Mouse (Mus musculus) layer of hippocampus, postnatal 36 days (tissue): ENCODE data around the gene Fam69a. TPM values are rescaled to one million over a fixed set of nuclear protein-coding genes. Genes with fewer than 3 reads are reported as not detected.
"Not testable (repeated sequence)": the region's sequence is repeated elsewhere in the genome, so short reads cannot be mapped to it uniquely, and the experiment has no call there.

Experiments
- DNase-seq, 2 experiments: peaks; one replicate each; pipeline ENCODE4 v3.0.0; 2022
- total RNA-seq, 2 experiments: library from RNA; stranded (reverse); gene quantifications; 2 replicates each; pipeline ENCODE4 v1.2.3; 2021

The Fam69a gene
- total RNA-seq, 2 experiments from 2014 or later: 32.9 to 39.3 TPM

DNA sequence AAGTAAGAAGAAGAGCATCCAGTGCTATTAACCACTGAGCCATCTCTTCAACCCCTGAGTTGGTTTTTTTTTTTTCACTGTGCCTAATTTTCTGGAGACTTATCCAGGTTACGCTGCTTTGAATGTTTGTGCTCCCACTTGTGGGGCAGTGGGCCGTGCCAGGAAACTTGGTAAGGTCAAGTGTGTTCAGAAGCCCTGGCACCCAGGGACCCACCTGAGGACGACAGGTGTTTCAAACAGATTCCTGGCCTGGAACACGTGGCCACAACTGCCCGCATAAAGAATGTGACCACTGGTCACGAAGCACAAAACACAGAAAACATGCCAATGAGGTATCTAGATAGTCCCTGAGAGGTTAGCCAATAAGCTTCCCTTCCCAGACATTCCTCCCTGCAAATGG, 43.4 kb downstream of the Fam69a start:
- DNase-seq: no peak

DNA sequence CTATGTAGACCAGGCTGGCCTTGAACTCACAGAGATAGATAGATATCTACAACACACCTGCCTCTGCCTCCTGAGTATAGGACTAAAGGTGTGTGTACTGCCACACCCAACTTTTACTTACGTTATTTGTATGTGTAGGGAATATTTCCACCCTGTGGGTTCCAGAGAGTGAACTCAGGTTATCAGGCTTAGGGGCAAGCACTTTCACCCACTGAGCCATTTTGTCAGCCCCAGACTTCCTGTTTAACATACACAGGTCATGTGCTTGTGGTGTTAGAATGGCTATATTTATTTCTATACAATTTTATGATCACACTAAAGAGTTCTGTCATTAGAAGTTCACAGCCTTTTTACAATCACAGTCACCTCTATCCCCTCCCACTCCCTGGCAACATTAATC, 43.9 kb downstream of the Fam69a start:
- DNase-seq: no peak

- no peak for DNase-seq
Measured at GRCm38 (mm10) chr5:107941222-107941621, 45.7 kb downstream of the Fam69a start.

DNA sequence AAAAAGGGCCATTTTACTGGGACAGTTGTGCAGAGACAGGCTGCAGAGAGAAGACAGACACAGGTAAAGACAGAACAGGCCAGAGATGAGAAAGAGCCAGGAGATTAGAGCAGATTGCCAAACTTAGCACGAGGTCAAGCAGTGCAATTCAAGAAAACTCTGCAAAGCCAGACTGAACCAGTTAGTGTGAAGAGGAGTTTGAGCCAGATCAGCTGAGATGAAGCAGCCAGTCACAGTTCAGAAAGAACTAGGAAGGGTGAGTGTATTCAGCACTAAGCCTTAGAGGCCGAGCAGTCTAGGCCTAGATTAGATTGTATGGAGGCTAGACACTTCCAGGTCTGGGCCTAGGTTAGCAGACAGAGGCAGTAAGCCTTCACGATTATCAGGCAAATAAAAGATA, 47.2 kb downstream of the Fam69a start:
- no peak for DNase-seq

GRCm38 (mm10) chr5:107938886-107939285, 48.0 kb downstream of the Fam69a start:
- no peak for DNase-seq

DNA sequence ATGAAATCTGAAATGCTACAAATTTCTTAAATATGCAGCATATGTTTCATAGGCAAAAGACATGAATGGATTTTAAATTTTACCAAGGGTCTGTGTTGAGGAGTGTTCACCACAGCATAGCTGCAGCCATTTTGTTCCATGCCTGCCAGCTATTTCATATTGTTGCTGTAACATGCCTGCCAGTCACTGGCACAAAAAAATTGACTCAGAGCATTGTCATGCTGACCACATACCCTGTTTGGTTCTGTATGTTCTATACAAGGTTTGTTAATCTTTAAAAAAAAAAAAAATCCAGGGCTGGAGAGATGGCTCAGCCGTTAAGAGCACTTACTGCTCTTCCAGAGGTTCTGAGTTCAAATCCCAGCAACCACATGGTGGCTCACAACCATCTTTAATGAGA, 48.4 kb downstream of the Fam69a start:
- not testable (repeated sequence) for DNase-seq

DNA sequence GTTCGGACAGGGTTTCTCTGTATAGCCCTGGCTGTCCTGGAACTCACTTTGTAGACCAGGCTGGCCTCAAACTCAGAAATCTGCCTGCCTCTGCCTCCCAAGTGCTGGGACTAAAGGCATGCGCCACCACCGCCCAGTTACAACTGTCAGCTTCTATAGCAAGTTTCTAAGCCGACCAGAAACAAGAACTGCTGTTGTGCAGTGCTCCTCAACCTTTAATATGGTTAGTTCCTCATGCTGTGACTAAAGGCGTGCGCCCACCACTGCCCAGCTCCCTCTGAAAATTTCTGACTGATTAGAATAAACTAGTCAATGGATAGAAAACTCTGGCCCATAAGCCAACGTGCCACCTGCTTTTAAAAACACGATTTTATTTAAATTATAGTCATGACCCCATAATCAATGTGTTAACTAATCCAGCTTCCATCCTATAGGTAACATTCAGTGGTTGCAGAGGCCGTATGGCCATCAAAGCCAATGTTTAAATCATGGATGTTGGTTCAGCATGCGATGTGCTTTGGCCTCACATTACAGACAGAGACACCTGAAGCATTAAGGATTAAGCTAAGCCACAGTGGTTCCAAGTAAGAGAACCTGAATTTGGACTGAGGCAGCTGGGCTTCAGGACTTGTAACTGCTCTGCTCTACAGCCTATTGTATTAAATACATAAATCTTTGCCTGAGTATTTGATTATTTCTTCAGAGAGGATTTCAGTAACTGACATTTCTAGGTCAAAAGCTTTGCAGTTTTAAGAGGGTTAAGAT, 50.1 kb downstream of the Fam69a start:
- DNase-seq: no peak

DNA sequence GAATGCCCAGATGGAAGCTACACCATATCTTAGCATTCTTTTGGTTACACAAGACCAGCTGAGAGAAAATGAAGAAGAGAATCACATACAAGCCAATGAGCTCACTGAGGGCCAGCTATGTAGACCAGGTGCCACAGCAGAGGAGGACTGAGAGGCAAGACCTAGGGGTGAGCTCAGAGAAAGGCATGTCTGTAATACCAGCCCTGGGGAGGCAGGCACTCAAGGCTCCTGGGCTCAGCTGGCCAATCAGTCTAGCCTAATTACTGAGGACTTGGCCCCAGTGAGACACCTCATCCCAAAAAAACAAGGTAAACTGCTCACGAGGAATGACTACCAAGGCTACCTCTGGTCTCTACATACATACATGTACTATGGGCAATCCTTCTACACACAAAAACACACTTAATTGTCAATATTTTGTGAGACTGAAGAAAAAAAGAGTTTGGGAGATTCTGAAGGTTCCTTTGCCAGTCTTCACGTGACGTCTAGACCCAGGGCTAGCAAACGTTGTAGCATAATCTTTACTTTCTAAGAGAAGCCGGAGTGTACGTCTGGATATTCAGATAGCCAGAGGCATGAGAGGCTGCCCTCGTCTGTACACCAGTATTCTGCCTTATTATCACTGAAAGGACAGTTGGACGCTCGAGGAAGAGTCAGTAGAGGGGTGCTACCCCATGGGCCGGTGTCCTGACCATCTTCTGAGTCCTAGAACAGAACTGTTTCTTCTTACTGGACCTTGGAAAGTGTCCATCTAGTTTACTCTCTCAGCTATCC, 51.9 kb downstream of the Fam69a start:
- no peak for DNase-seq

DNA sequence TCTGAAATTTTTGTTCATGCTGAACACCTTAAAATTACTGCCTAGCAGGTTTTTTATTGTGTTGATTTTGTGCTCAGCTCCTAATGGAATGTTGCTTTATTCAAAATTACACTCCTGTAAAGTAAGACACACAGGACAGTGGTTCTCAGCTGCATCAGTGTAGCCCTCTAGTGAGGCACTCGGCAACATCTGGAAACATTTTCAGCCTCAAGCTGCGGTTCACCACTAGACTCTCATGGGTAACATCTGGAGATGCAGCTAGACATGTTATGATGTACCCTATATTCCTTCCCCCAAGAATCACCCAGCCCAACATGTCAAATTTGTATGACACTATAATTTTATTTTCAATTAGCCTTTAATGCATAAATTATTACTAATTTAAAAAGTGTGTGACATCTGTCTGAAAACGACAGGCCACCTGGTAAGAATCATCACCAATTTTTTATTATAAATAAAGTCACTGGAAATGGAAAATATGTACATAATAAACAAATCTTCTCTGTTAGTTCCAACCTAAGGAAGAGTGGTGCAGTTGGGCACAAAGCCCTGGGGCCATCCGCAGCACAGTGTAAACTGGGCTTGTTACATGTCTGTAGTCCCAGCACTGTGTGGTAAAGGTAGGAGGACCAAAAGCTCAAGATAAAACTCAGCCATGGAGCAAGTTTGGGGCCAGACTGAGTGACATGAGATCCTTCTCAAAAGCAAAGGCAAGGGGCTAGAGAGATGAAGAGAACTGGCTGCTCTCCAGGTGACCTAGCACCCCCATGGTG, 53.5 kb downstream of the Fam69a start:
- DNase-seq: no peak

DNA sequence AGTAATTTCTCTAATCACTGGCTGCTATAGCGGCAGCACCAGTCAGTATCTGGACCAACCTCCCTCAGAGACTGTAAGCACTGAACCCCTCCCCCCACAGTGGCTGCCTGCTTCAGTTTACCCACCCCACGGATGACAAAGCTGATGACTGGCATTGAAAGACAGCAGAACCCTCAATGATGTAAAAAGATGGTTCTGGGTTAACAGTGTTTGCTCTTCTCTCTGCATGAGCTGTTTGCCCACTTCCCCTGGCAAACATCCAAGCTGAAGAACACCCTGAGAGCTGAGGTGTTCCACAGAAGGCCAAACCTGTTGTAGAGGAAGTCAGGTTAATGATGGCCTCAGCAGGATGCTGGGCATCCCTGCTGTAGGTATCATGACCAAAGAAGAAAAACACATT, 54.3 kb downstream of the Fam69a start:
- DNase-seq: no peak

DNA sequence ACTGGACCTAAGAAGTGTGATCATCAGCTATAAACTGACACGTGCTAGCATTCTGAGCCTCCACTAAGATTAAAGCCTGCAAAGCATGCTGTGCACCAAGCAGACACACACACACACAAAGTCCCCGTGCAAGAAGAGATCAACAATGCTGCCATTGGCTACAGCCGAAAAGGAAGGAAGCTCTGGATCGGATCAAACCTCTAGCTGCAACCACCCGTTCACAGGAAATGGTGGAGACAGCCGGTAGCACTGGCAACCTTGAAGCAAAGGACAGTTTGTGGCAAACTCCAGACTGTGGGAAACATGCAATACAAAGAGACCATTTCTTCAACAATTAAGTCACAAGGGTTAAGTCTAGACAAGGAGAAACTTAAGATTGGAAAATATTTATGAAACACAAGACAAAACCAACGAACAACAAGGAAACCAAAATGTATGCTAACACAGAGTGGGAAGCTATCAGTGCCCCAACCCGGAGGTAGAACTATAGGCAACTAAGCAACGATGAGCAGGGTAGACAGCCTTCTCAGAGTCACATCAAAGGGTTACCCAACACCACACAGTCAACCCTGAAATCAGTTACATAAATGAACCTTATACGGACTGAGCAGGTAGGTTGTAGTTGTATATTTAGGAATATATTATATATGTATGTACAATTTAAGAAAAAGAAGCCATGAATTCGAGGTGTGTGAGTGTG, 60.2 kb downstream of the Fam69a start:
- DNase-seq: no peak

GRCm38 (mm10) chr5:107924564-107924963, 62.3 kb downstream of the Fam69a start:
- DNase-seq: no peak

DNA sequence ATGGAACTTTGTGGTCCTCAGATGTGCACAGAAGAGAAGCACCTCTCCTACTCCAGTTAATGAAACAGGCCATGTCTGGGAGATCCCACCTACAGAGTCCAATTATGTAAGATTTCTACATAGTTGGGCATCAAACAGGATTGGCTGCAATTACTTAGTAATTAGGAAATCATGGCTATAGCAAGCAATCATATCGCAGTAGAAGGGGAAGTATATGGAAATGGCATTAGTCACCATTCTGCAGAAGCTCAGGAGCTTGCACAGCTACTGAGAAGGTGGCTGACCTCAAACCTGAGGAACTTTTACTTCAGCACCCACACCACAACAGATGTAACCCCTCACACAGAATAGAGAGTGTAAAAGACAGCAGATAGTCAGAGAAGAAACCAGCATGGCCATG, 64.0 kb downstream of the Fam69a start:
- DNase-seq: no peak

- DNase-seq: no peak
Measured at GRCm38 (mm10) chr5:107921400-107922252, 65.3 kb downstream of the Fam69a start.

DNA sequence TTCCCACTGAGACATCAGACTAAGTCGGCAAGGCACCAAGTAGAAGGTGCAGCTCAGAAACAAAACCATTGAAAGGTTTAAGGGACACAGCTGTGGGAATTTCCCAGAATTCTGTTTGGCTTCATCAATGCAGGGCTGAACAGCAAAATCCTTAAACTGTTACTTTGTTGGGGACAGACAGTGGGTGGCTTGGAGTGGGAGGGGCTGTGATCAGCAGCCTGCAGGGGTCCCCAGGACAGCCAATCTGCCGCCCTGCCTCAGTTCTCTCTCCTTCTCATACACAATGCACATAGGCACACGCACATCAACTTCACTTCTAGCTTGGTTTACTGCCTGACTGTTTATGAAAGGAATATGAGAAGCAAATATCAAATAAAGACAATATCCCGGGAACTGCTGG, 71.6 kb downstream of the Fam69a start:
- DNase-seq: no peak

DNA sequence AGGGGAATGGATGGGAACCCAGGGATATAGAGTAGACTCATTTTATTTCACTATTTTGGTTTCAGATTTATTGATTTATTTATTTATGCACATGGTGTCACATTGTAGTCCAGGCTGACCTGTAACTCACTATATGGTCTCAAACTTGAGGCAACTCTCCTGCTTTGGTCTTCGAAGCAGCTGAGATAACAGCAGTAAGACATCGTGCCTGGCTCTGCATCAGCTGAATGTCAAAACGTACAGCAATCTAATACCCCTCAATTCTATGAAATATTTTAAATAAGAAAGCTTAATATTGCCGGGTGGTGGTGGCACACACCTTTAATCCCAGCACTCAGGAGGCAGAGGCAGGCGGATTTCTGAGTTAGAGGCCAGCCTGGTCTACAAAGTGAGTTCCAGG, 75.9 kb downstream of the Fam69a start:
- DNase-seq: no peak

DNA sequence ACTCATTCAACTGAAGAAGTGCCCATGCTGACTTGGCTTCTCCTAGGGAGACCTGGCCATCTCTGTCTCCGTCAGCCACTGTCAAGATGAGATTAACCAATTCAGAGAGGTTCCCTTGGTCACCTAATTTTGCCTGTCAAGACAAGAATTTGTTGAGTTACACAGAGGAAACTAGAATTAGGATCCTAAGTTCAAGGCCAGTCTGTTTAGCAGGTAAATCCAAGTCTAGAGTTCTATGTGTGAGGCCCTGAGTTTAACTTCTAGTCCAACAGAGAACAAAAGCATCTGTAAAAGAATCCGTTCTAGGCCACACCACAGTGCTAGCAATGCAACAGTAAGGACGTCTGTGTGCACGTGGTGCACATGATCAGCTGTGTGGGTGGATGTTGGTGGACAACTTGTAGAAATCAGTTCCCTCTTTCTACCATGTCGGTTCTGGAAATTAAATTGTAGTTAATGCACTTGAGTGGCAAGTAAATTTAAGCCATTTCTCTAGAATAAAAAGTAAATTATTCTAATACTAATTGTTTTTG, 76.7 kb downstream of the Fam69a start:
- no peak for DNase-seq

GRCm38 (mm10) chr5:107909668-107910067, 77.2 kb downstream of the Fam69a start:
- no peak for DNase-seq

- DNase-seq: no peak
Measured at GRCm38 (mm10) chr5:107908514-107909110, 78.3 kb downstream of the Fam69a start.

DNA sequence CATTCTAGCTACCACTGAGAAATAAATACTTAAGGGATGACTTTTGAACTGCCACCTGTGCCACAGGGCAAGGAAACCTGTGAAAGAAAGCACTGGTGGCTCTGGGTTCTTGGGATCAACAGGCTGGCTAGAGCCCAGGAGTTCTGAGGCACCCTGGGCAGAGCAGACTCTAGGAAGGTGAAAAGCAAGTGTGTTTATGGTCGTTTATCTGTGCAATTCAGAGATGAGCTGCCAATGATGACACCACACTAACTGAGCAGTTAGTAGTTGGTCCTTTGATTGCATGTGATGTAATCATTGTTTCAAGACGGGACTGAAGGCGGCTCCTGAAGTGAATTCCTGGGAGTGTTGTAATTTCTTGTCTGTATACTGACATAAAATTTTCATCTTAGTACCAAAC, 82.6 kb downstream of the Fam69a start:
- no peak for DNase-seq
